Mouse (Mus musculus) embryonic facial prominence, embryonic 10.5 days (tissue): Measurements from ENCODE around the gene Olfr455. TPM values are rescaled to one million over a fixed set of nuclear protein-coding genes. Genes with fewer than 3 reads are reported as not detected.

Experiments
- DNase-seq: peaks from one replicate; pipeline ENCODE4 v3.0.0-alpha.2; 2017; ENCODE audit warnings: low spot score
- H3K27ac ChIP-seq: fragments of 300-500 bp; sonication (generic); replicated peaks from 2 replicates; pipeline ENCODE4 v1.5.1; 2016; ENCODE audit warnings: mild to moderate bottlenecking
- H3K27me3 ChIP-seq: fragments of 300-500 bp; sonication (generic); replicated peaks from 2 replicates; pipeline ENCODE4 v1.6.1; 2016; ENCODE audit warnings: low read depth, mild to moderate bottlenecking; ENCODE audit not compliant: poor library complexity, severe bottlenecking
- H3K36me3 ChIP-seq: fragments of 300-500 bp; sonication (generic); replicated peaks from 2 replicates; pipeline ENCODE4 v1.6.1; 2016; ENCODE audit warnings: mild to moderate bottlenecking, moderate library complexity
- H3K4me1 ChIP-seq: fragments of 300-500 bp; sonication (generic); 2 replicates; pipeline ENCODE4 v1.6.1; 2016
- H3K4me3 ChIP-seq: fragments of 300-500 bp; sonication (generic); 2 replicates; pipeline ENCODE4 v1.5.1; 2016; ENCODE audit warnings: mild to moderate bottlenecking, moderate library complexity
- H3K9me3 ChIP-seq: fragments of 300-500 bp; sonication (generic); 2 replicates; pipeline ENCODE4 v1.6.1; 2016; ENCODE audit warnings: mild to moderate bottlenecking
- WGBS: fragments of 180-500 bp; shearing (Covaris S2); methylation state at CpG from one replicate; pipeline ENCODE4 v1.1.7; 2016; 5-methylcytosine and 5-hydroxymethylcytosine counted together
- polyA plus RNA-seq: library from polyadenylated mRNA; unstranded; fragments of >200 nt; fragmentation: Nextera tagmentation; extraction: Ambion mirVana; gene quantifications from 2 replicates; pipeline ENCODE4 v1.2.1, GENCODE M21; 2016

Gene Olfr455
- polyA plus RNA-seq, result not detected in 2 replicates

DNA sequence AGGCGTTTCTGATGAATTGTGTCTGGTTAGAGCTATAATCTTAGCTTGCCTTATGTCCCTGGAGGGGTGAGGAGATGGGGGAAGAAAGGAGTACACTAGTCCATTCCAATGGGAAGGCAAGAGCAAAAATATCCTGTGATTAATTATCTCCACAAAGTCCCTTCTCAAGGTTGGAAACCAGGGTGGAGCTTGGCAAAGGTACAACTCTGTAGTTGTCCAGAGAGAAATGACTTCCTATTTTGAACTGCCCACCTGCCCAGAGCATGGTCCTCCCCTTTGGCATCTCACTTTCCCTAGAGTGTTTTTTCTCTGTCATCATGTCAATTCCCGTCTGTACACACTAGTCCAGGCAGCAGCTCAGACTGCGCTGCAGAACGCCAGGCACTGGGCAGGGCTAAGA is at the start of gene Olfr455:
Olfr455 (minus strand) TSS at position 127 of the 400 bp plus-strand sequence.
- DNase-seq, result no peak
- Histone ChIP-seq H3K4me1 (no peaks in the 10 kb centered on the region), H3K27ac (no peak within 1 kb of the TSS), H3K27me3 (no peaks in the 10 kb centered on the region), H3K4me3 (no peak within 1 kb of the TSS), H3K9me3 (no peaks in the 10 kb centered on the region), H3K36me3 (no peaks in the 10 kb centered on the region)
- 85% methylated on average over 4 of the region's 4 CpGs for WGBS

DNA sequence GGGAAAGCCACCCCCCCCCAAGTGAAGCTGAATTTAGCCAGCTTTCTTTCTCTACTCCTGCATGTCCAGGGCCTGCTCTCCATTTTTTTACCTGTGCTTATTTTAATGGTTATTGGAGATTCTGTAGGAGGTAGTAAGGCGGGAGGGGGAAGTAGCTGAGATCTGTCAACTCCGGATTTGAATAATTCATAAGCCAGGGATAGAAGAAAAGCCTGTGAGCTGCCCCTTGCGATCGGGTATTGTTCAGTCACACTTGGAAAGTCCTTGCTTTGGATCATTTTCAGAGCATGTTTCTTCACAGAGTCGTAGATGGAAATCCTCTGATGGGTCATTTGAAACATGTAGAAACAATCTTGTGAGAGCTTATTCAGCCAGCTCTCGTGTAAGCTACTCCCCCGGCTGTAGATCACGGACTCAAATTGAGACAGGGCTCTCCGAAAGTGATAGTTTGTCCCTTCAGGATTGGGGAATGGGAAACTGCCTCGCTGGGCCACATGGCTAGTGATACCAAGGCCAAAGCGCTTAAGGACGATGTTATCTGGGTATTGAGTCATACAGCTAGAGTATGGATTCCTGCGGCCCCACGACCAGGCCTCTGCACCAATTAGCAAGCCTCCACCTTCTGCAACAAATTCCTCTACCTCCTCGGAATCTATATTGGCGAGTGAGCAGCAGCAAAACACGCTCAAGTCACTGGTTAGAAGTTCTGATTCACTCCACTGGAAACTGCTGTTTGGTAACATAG is 45.9 kb upstream of the Olfr455 start:
- Histone ChIP-seq H3K27ac (no peak overlapping the region), H3K4me3 (no peak overlapping the region), H3K36me3 (no peaks in the 10 kb centered on the region), H3K27me3 (no peaks in the 10 kb centered on the region), H3K4me1 (no peaks in the 10 kb centered on the region), H3K9me3 (no peaks in the 10 kb centered on the region)
- no peak for DNase-seq
- 81% methylated on average over 17 of the region's 17 CpGs for WGBS

DNA sequence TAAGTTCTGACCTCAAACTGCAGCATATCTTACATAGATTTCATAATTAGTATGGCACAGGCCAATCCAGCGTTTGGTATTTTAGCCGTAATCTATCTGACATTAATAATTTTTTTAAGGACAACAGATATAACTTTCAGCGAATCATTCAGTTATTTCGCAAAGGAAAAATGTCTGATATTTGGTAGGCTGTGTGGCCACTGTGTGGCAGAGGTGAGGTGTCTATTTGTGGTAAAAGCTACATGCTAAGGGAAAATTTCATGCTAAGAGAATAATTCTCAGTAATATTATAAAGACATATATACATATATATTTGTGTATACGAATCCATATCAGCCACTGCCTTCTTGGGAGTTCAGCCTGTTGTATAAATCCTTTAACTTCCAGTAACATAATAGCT is 39.2 kb upstream of the Olfr455 start:
- DNase-seq, result no peak
- Histone ChIP-seq H3K27me3 (no peaks in the 10 kb centered on the region), H3K27ac (no peak overlapping the region), H3K9me3 (no peaks in the 10 kb centered on the region), H3K4me3 (no peak overlapping the region), H3K4me1 (no peaks in the 10 kb centered on the region), H3K36me3 (no peaks in the 10 kb centered on the region)
- 93% methylated on average over 5 of the region's 5 CpGs for WGBS

DNA sequence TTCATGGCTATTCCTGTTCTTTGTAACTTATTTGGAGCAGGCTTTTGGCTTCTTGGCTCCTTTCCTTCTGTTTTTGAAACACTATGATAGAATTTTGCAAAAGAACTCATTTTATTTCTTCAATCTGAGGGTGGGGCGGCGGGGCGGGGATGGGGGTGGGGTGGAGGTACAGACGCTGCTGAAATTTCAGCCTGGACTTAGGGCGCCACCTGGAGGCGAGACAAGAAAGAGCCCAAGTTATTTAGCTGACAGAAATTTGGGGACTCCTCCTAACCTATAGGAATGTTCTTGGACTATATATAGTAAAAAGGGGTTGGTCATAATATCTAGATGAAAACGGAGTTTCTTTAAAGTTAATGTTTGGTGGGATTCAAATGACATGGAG is 36.1 kb upstream of the Olfr455 start:
- H3K36me3 ChIP-seq, result no peaks in the 10 kb centered on the region
- peak; percentile 74 for DNase-seq
- no peaks in the 10 kb centered on the region for H3K27me3 ChIP-seq
- H3K4me3 ChIP-seq, result no peak overlapping the region
- no peak overlapping the region for H3K27ac ChIP-seq
- H3K4me1 ChIP-seq, result no peaks in the 10 kb centered on the region
- WGBS, result 1% methylated on average over 7 of the region's 7 CpGs
- H3K9me3 ChIP-seq, result no peaks in the 10 kb centered on the region

DNA sequence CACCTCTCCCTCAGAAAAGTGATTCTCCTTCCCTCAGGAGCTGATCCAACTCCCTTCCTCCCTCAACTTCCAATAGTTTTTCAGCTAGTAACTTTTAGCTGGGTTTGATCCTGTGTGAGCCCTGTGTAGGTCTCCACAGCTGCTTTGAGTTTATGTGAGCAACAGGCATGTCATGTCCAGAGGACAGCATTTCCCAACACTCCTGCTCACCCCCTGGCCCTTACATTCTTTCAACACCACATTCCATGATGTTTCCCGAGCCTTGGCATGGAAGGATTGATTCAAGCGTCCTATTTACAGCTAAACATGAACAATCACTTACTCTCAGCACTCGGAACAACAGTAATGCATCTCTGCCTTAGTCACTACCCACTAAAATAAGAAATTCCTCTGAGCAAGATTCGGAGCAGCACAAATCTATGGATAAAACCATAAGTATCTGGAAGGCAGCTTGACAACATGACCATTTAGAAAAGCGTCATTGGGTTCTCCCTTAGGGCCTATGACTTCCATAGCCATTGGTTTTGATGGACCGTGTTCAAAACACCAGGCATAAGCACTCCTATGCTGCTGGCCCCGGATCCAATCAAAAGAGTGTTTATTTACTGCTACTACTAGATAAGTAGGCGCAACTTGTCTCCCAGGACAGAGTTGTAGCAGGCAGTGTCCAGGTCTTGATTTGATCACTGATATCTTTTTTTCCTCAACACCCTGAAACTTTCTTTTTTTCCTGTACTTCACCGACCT is 35.5 kb upstream of the Olfr455 start:
- 64% methylated on average over 9 of the region's 9 CpGs for WGBS
- H3K27me3 ChIP-seq, result no peaks in the 10 kb centered on the region
- H3K36me3 ChIP-seq, result no peaks in the 10 kb centered on the region
- H3K27ac ChIP-seq, result no peak overlapping the region
- no peaks in the 10 kb centered on the region for H3K9me3 ChIP-seq
- no peaks in the 10 kb centered on the region for H3K4me1 ChIP-seq
- H3K4me3 ChIP-seq, result no peak overlapping the region
- no peak for DNase-seq

DNA sequence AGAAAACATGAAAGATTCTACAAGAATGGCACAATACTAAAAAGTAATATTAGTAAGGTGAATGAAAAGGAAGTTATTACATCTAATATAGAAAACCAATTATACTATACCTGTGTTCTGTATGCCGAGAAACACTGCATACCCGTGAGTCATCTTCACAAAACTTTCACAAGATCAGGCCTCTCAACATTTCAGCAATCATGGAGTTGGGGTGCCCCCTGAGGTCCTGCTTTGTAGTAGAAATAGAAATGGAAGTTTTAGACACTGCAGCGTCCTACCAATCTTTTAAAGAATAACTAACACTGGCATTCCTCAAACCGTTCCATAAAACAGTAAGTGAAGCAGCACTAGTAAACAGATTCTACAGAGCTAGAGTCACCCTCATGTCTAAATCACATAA is 31.3 kb upstream of the Olfr455 start:
- DNase-seq, result no peak
- WGBS, result 78% methylated on average over 4 of the region's 4 CpGs
- Histone ChIP-seq H3K36me3 (no peaks in the 10 kb centered on the region), H3K4me1 (no peaks in the 10 kb centered on the region), H3K27me3 (no peaks in the 10 kb centered on the region), H3K27ac (no peak overlapping the region), H3K4me3 (no peak overlapping the region), H3K9me3 (no peaks in the 10 kb centered on the region)

DNA sequence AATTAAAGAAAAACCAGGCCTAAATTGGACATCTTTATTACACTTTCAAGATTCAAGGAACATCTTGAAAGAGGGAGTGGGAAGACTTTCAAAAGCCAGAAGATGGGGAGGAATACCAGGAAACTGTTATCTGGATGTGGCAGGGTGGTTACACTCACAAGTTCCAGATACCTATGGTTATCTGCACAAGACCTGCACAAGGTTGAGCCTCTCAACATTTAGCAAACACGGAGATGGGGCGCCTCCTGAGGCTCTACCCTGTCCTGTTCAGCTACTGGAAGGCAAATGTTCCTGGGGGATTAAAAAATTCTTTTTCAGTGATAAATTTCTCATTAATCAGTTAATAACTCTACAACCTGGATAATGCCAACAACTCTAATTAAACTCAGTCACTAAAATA is 30.0 kb upstream of the Olfr455 start:
- DNase-seq, result no peak
- no peaks in the 10 kb centered on the region for H3K4me1 ChIP-seq
- no peak overlapping the region for H3K4me3 ChIP-seq
- no peaks in the 10 kb centered on the region for H3K36me3 ChIP-seq
- no peaks in the 10 kb centered on the region for H3K9me3 ChIP-seq
- H3K27ac ChIP-seq, result no peak overlapping the region
- H3K27me3 ChIP-seq, result no peaks in the 10 kb centered on the region
- WGBS, result 93% methylated on average over 2 of the region's 2 CpGs

DNA sequence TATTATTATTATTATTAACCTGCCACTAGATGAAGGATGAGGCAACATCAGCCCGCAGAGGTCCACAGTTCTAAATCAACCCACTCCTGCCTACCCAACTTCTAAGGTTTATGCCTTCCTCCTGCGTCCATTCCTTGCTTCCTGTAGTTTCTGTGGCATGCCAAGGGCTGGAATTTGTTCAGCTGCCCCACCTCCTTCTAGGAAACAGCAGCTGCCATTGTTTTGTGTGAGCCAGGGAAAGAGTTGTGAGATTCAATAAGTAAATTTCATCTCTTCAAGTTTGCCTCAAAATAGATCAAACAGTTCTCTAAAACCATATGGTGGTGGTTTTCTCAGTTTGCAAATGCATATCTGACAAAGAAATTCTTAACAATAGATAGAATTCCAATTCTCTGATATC is 20.8 kb upstream of the Olfr455 start:
- DNase-seq, result no peak
- H3K9me3 ChIP-seq, result no peaks in the 10 kb centered on the region
- H3K4me3 ChIP-seq, result no peak overlapping the region
- 64% methylated on average over 2 of the region's 2 CpGs for WGBS
- H3K36me3 ChIP-seq, result no peaks in the 10 kb centered on the region
- H3K27me3 ChIP-seq, result no peaks in the 10 kb centered on the region
- no peak overlapping the region for H3K27ac ChIP-seq
- no peaks in the 10 kb centered on the region for H3K4me1 ChIP-seq

DNA sequence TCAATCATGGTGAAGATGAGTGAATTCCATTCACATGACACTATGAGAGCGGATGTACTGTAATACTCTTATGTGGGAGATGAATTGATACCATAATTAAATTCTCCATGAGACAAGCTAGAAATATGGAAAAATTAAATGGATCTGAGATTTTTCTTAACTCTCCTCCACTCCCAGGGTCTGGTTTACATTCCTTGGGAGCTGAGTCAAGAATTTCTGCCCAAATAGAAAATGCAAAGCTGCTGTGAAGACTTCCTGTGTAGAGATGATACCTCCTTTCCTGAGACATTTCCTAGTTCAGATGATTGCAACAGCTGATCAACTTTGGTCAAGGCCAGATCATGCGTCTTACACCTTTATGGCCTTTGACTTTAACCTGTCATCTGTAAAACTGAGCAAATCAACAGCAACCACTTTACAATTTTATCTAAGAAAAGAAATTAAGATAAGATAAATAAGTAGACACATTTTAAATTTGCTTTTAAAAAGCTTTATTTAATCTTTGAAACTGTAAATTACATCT is 18.8 kb upstream of the Olfr455 start:
- no peaks in the 10 kb centered on the region for H3K27me3 ChIP-seq
- no peak for DNase-seq
- WGBS, result 83% methylated on average over 2 of the region's 2 CpGs
- H3K9me3 ChIP-seq, result no peaks in the 10 kb centered on the region
- no peak overlapping the region for H3K27ac ChIP-seq
- no peaks in the 10 kb centered on the region for H3K4me1 ChIP-seq
- no peak overlapping the region for H3K4me3 ChIP-seq
- no peaks in the 10 kb centered on the region for H3K36me3 ChIP-seq

DNA sequence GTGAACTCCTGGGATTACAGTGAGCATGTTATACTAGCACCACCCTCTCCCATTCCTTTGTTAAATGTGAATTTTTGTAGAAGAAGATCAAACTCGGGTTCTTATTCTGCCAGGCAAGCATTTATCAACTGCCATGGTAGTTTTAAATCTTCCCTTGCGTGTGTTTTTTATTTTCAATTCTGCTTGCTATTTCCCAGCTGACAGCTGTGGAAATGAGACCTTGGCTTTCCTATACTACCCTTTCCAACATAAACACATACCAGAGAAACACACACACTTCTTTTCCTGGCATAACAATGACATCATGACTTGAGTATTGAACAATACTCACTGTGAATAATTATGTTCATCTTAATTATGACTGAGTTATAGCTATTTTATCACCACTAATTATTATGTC is 14.9 kb upstream of the Olfr455 start:
- Histone ChIP-seq H3K27ac (no peak overlapping the region), H3K4me3 (no peak overlapping the region), H3K4me1 (no peaks in the 10 kb centered on the region), H3K36me3 (no peaks in the 10 kb centered on the region), H3K27me3 (no peaks in the 10 kb centered on the region), H3K9me3 (no peaks in the 10 kb centered on the region)
- WGBS, result 72% methylated on average over 2 of the region's 2 CpGs
- DNase-seq, result no peak

DNA sequence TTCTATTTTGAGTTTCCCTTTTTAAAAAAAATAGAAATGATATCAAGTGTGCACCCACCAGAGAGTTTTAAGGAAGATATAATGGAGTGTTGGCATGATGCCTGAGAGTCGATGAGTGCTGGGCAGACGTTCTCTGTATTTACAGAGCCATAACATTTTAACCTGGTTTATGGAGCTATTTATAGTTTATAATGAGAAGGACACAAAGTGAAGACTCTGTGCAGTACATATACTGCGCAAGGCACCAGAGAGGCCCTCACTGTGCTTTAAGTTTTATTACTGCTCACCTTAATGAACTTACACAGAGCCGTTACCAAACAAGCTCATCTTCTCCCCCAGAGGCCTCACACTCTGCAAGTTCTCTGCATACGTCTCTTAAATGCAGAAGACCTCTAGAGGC is 13.5 kb upstream of the Olfr455 start:
- no peaks in the 10 kb centered on the region for H3K36me3 ChIP-seq
- H3K4me1 ChIP-seq, result no peaks in the 10 kb centered on the region
- DNase-seq, result no peak
- no peak overlapping the region for H3K27ac ChIP-seq
- H3K27me3 ChIP-seq, result no peaks in the 10 kb centered on the region
- WGBS, result 84% methylated on average over 5 of the region's 5 CpGs
- no peak overlapping the region for H3K4me3 ChIP-seq
- no peaks in the 10 kb centered on the region for H3K9me3 ChIP-seq

DNA sequence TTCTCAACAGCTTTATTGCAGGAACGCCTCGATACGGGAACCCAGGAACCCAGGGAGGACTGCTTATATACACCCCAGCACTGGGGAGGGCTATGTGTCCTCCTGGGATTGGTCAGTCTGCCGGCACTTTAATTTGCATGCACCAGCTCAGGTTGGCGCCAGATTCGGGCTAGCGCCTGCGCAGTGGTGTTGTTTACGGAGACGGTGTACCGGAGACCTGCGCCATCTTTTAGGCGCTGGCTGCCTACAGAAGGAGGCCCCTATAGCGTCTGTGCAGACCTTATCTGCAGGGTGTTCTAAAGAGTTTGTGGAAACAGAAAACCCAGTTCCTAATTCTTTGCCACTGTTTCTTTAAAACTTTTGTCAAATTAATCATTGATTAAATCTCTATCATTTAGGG is 11.3 kb upstream of the Olfr455 start:
- no peak overlapping the region for H3K27ac ChIP-seq
- H3K4me3 ChIP-seq, result no peak overlapping the region
- no peaks in the 10 kb centered on the region for H3K9me3 ChIP-seq
- H3K4me1 ChIP-seq, result no peaks in the 10 kb centered on the region
- WGBS, result 94% methylated on average over 14 of the region's 14 CpGs
- no peaks in the 10 kb centered on the region for H3K27me3 ChIP-seq
- no peaks in the 10 kb centered on the region for H3K36me3 ChIP-seq
- DNase-seq, result no peak

DNA sequence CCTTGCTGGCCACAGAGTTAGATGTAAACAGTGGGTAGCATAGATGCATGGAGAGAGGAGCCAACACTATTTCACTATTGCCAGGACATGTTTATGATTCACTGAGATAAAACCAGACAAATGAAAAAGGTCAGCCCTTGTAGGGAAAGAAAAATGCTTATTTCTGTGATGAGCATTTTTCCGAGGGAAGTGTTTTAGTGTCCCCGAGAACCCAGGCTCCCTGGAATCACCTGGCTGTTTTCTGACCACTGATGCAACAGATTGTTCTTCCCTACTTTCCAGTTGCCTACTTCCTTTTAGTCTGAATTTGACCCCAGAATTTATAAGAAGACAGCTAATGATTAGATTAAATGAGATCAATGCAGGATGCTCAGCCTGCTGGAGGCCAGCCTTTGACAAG is 1.2 kb downstream of the Olfr455 start:
- DNase-seq, result no peak
- 88% methylated on average over 2 of the region's 2 CpGs for WGBS
- H3K4me1 ChIP-seq, result no peaks in the 10 kb centered on the region
- no peak overlapping the region for H3K27ac ChIP-seq
- H3K9me3 ChIP-seq, result no peaks in the 10 kb centered on the region
- H3K27me3 ChIP-seq, result no peaks in the 10 kb centered on the region
- H3K4me3 ChIP-seq, result no peak overlapping the region
- no peaks in the 10 kb centered on the region for H3K36me3 ChIP-seq
